Mouse (Mus musculus): ENCODE measurements at regions not wholly inside any gene's neighbourhood (a gene's known extent, or its start where the extent isn't known, plus 50 kb on each side); places are given as distances from the start of the nearest gene placed in this dataset.

DNA sequence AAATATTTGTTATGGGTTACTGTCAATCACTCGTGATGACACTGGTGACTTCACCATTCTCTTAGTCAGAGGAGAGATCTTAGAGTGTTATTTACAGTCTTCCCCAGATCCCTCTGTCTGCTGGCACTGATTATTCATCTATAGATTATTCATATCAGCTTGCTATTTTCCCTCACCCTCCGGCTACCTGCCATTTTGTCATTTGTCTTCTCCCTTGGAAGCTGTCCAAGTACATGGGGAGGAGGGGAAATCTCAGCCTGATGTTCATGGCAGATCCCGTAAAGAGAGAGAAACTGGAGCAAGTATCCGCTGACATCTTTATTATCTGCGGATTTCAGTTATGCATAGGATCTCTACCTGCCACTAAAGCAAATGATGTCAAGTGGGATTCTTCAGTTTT, 222.9 kb upstream of the Robo1 start:
- Histone ChIP-seq H3K4me1 (ENCODE audit: control insufficient read depth, insufficient read depth, low read length) (no peaks in the 10 kb centered on the region), H3K9me3 (ENCODE audit: control insufficient read depth, low read length) (no peaks in the 10 kb centered on the region), H3K4me2 (ENCODE audit: low read depth, severe bottlenecking) (no peak overlapping the region), H3K27ac (replicated peaks; ENCODE audit: low read depth, low read length) (no peak overlapping the region), H3K4me3 (ENCODE audit: low read depth, low read length) (no peak overlapping the region), H3K27me3 (ENCODE audit: control insufficient read depth, insufficient read depth, low read length) (no peaks in the 10 kb centered on the region), H3K9ac (ENCODE audit: low read length) (no peak overlapping the region), H3K36me3 (ENCODE audit: control insufficient read depth, insufficient read depth, low read length) (no peaks in the 10 kb centered on the region)
- ATAC-seq (ENCODE audit: insufficient number of reproducible peaks, low FRiP score, low TSS enrichment, low read depth) (no peak), DNase-seq (ENCODE audit: low spot score) (no peak)
- whole genome bisulfite sequencing = 90% methylated on average over 5 of the region's 5 CpGs

DNA sequence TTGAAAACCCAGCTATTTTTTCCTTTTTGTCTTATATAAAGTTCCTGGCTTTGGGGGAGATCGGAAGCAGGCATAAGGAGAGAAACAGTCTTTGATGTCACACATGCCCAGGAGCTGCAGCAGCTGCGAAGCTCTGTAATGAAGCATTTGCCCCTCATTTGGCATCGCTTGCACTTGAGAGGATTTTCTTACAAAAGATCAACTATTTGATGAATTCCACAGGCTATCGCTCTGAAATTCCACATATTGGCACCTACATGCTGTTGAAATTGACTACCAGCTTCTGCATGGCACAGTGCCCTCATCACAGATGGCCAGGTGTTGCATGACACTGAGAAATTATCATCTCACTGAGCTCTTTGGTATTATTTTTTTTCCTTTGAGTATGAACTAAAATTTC, 220.1 kb upstream of the Robo1 start:
- Histone ChIP-seq H3K9me3 (ENCODE audit: control insufficient read depth, low read length) (no peaks in the 10 kb centered on the region), H3K4me3 (ENCODE audit: low read depth, low read length) (no peak overlapping the region), H3K4me2 (ENCODE audit: low read depth, severe bottlenecking) (no peak overlapping the region), H3K9ac (ENCODE audit: low read length) (no peak overlapping the region), H3K36me3 (ENCODE audit: control insufficient read depth, insufficient read depth, low read length) (no peaks in the 10 kb centered on the region), H3K27ac (replicated peaks; ENCODE audit: low read depth, low read length) (no peak overlapping the region), H3K27me3 (ENCODE audit: control insufficient read depth, insufficient read depth, low read length) (no peaks in the 10 kb centered on the region), H3K4me1 (ENCODE audit: control insufficient read depth, insufficient read depth, low read length) (no peaks in the 10 kb centered on the region)
- WGBS = 67% methylated on average over 4 of the region's 4 CpGs
- DNase-seq (ENCODE audit: low spot score) (no peak), ATAC-seq (ENCODE audit: insufficient number of reproducible peaks, low FRiP score, low TSS enrichment, low read depth) (no peak)

DNA sequence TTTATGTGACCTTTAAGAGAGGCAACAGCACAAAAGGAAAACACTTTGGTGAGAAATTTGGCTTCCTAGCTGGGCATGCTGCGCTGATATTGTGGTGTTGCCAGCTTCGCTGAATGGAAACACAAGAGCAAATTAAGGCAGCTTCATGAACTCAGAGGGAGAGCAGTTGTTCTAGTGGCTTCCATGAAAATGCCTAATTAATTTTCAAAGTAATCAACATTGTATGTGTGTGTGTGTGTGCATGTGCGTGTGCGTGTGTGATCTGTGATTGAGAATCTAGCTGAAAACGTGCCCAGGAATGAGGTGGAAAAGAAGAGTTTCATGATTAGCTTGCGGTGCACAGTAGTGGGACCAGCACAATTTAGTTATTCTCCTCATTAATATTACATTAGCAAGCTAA, 219.2 kb upstream of the Robo1 start:
- DNase-seq (ENCODE audit: low spot score) (no peak), ATAC-seq (ENCODE audit: insufficient number of reproducible peaks, low FRiP score, low TSS enrichment, low read depth) (no peak)
- 87% methylated on average over 6 of the region's 6 CpGs for WGBS
- H3K9me3 ChIP-seq (ENCODE audit: control insufficient read depth, low read length) = no peaks in the 10 kb centered on the region
- no peak overlapping the region for H3K9ac ChIP-seq (ENCODE audit: low read length)
- no peaks in the 10 kb centered on the region for H3K4me1 ChIP-seq (ENCODE audit: control insufficient read depth, insufficient read depth, low read length)
- no peaks in the 10 kb centered on the region for H3K36me3 ChIP-seq (ENCODE audit: control insufficient read depth, insufficient read depth, low read length)
- H3K27me3 ChIP-seq (ENCODE audit: control insufficient read depth, insufficient read depth, low read length) = no peaks in the 10 kb centered on the region
- H3K4me2 ChIP-seq (ENCODE audit: low read depth, severe bottlenecking) = no peak overlapping the region
- H3K27ac ChIP-seq (replicated peaks; ENCODE audit: low read depth, low read length) = no peak overlapping the region
- H3K4me3 ChIP-seq (ENCODE audit: low read depth, low read length) = no peak overlapping the region
